Mouse (Mus musculus): Measurements from ENCODE around the gene Eme1.

GRCm38 (mm10) chr11:94620766-94621457 lies 32.9 kb downstream of the Eme1 start:
- TF ChIP-seq MAX (IDR thresholded peaks at IDR 0.05; ENCODE audit: low read depth) (no peak), CEBPB (IDR thresholded peaks at IDR 0.05; ENCODE audit: insufficient read depth, poor library complexity, severe bottlenecking) (no peak), POLR2A (IDR thresholded peaks at IDR 0.05; ENCODE audit: insufficient read length, low read depth) (no peak), TCF3 (IDR thresholded peaks at IDR 0.05; ENCODE audit: insufficient read length, low read depth) (no peak), USF1 (IDR thresholded peaks at IDR 0.05; ENCODE audit: low read depth) (no peak), TCF12 (IDR thresholded peaks at IDR 0.05; ENCODE audit: insufficient read depth, poor library complexity, severe bottlenecking) (no peak), E2F4 (IDR thresholded peaks at IDR 0.05; ENCODE audit: insufficient read depth) (no peak), MYOG (IDR thresholded peaks at IDR 0.05; ENCODE audit: control insufficient read depth in 1 of 3, insufficient read depth in 1 of 3, insufficient read length in 2 of 3, low read depth in 2 of 3) (no peak), POLR2AphosphoS2 (IDR thresholded peaks at IDR 0.05; ENCODE audit: insufficient read length, low read depth) (no peak)
